Mouse (Mus musculus) liver, embryonic 13.5 days (tissue): ENCODE data around the gene Nlrc3. TPM values are rescaled to one million over a fixed set of nuclear protein-coding genes. Genes with fewer than 3 reads are reported as not detected.

ENCODE experiments used
- microRNA-seq: library from miRNA; unstranded; fragments of <30 nt; microRNA quantifications from one replicate; pipeline ENCODE4, GENCODE M21; 2016
- polyA plus RNA-seq: library from polyadenylated mRNA; unstranded; fragments of >200 nt; fragmentation: Nextera tagmentation; extraction: Ambion mirVana; gene quantifications from 2 replicates; pipeline ENCODE4 v1.2.1, GENCODE M21; 2015

Gene Nlrc3
- polyA plus RNA-seq, 1 experiment from 2014 or later: 0.28 TPM

Small RNA genes within 50 kb of the gene (microRNA-seq; reads per million reads assigned to microRNA genes)
- not detected for gene Gm23493

Other genes starting within 250 kb of the Nlrc3 start
- gene Zfp263, start 232.5 kb downstream of the Nlrc3 start, polyA plus RNA-seq: 13.7 and 15.3 TPM in 2 replicates
- gene Olfr15, start 145.8 kb downstream of the Nlrc3 start, polyA plus RNA-seq: not detected in 2 replicates
- 0.13 and 0.27 TPM in 2 replicates for gene Zfp174, start 129.4 kb downstream of the Nlrc3 start, polyA plus RNA-seq
- 22.9 and 25.3 TPM in 2 replicates for gene Naa60, start 104.3 kb downstream of the Nlrc3 start, polyA plus RNA-seq
- gene Zfp597, start 92.1 kb downstream of the Nlrc3 start, polyA plus RNA-seq: 2.3 and 2.7 TPM in 2 replicates
- gene Gm20695, start 92.0 kb downstream of the Nlrc3 start, polyA plus RNA-seq: 0.47 and 1.2 TPM in 2 replicates
- 2.8 and 4.2 TPM in 2 replicates for gene 1700037C18Rik, start 67.9 kb downstream of the Nlrc3 start, polyA plus RNA-seq
- gene Cluap1, start 67.8 kb downstream of the Nlrc3 start, polyA plus RNA-seq: 10.1 and 10.8 TPM in 2 replicates
- 6.2 and 8.1 TPM in 2 replicates for gene Slx4, start 27.1 kb upstream of the Nlrc3 start, polyA plus RNA-seq
- 0.95 and 1.6 TPM in 2 replicates for gene Dnase1, start 60.3 kb upstream of the Nlrc3 start, polyA plus RNA-seq
- 85.0 and 97.2 TPM in 2 replicates for gene Trap1, start 101.2 kb upstream of the Nlrc3 start, polyA plus RNA-seq
- 8.8 and 9.1 TPM in 2 replicates for gene Crebbp, start 237.4 kb upstream of the Nlrc3 start, polyA plus RNA-seq